In genomic region chrX:134541955-134542308, GRCm38 (mm10) we compare ENCODE assay signal across 8 mouse cellular contexts. TPM values are rescaled to one million over a fixed set of nuclear protein-coding genes. Genes with fewer than 3 reads are reported as not detected.
A peak's percentile ranks its signal among the peaks of the same experiment; 100 is the strongest.
DNase-seq lines count a peak whose midpoint lies in the region; ATAC-seq and TF ChIP-seq lines count a peak whose summit lies in the region.

No protein-coding gene starts in this region.

- peak overlapping the region; percentile 88 for H3K27ac ChIP-seq in lung, embryonic 14.5 days (ENCODE audit: low read depth)
- H3K27ac ChIP-seq in embryonic facial prominence, embryonic 15.5 days (replicated peaks) = peak overlapping the region; percentile 90
- H3K27ac ChIP-seq in limb, embryonic 11.5 days (replicated peaks; ENCODE audit: low read depth, low read length) = 0 out of 2 replicates have a peak overlapping the region, but pooled peaks have one; percentile 49
- 0 out of 2 replicates have a peak overlapping the region, but pooled peaks have one; percentile 68 for H3K27ac ChIP-seq in neural tube, embryonic 15.5 days (replicated peaks)

- no peaks in the 10 kb centered on the region for H3K4me1 ChIP-seq in lung, embryonic 14.5 days (ENCODE audit: insufficient read depth)
- H3K4me1 ChIP-seq in embryonic facial prominence, embryonic 15.5 days = no peaks in the 10 kb centered on the region
- no peaks in the 10 kb centered on the region for H3K4me1 ChIP-seq in limb, embryonic 11.5 days (ENCODE audit: control insufficient read depth, insufficient read depth, low read length)
- H3K4me1 ChIP-seq in neural tube, embryonic 15.5 days = peaks cover 5% of the 10 kb centered on the region; the same call in 1 of the 2 replicates

- no peaks in the 10 kb centered on the region for H3K36me3 ChIP-seq in lung, embryonic 14.5 days (ENCODE audit: insufficient read depth)
- H3K36me3 ChIP-seq in embryonic facial prominence, embryonic 15.5 days = no peaks in the 10 kb centered on the region
- no peaks in the 10 kb centered on the region for H3K36me3 ChIP-seq in limb, embryonic 11.5 days (ENCODE audit: control insufficient read depth, insufficient read depth, low read length)
- no peaks in the 10 kb centered on the region for H3K36me3 ChIP-seq in neural tube, embryonic 15.5 days

- no peak; the same call in none of the 2 replicates for ATAC-seq in lung, embryonic 14.5 days (ENCODE audit: insufficient read depth)
- no peak; the same call in 1 of the 2 replicates for ATAC-seq in embryonic facial prominence, embryonic 15.5 days (ENCODE audit: insufficient number of reproducible peaks, low FRiP score, low TSS enrichment, low read depth)
- ATAC-seq in limb, embryonic 11.5 days (ENCODE audit: insufficient number of reproducible peaks, low FRiP score, low TSS enrichment, low read depth) = 0 out of 2 replicates have a peak, but pooled peaks have one; percentile 19
- ATAC-seq in neural tube, embryonic 15.5 days (ENCODE audit: low FRiP score) = peak; percentile 58; the same call in 1 of the 2 replicates

- WGBS in lung, embryonic 14.5 days = 19% methylated on average over 6 of the region's 6 CpGs
- WGBS in embryonic facial prominence, embryonic 15.5 days = 18% methylated on average over 6 of the region's 6 CpGs
- 17% methylated on average over 6 of the region's 6 CpGs for WGBS in limb, embryonic 11.5 days
- 17% methylated on average over 6 of the region's 6 CpGs for WGBS in neural tube, embryonic 15.5 days

- peak overlapping the region; percentile 53 for H3K9ac ChIP-seq in lung, embryonic 14.5 days
- 0 out of 2 replicates have a peak overlapping the region, but pooled peaks have one; percentile 18 for H3K9ac ChIP-seq in embryonic facial prominence, embryonic 15.5 days
- H3K9ac ChIP-seq in limb, embryonic 11.5 days (ENCODE audit: low read length) = peak overlapping the region; percentile 32; the same call in 1 of the 2 replicates
- H3K9ac ChIP-seq in neural tube, embryonic 15.5 days (replicated peaks) = peak overlapping the region; percentile 34

- no peak for DNase-seq in lung, embryonic 14.5 days
- no peak for DNase-seq in lung, postnatal 10 days
- DNase-seq in limb, embryonic 11.5 days (ENCODE audit: low spot score) = no peak
- no peak for DNase-seq in yolk sac, embryonic 10.5 days (ENCODE audit: low spot score)
- DNase-seq in natural killer cell, adult 2 months (ENCODE audit: low spot score in 2 of 2) = no peak
- no peak for DNase-seq in layer of hippocampus, postnatal 14 days (ENCODE audit: low spot score in 2 of 2)

- H3K27me3 ChIP-seq in lung, embryonic 14.5 days (ENCODE audit: insufficient read depth, low read length) = no peaks in the 10 kb centered on the region
- no peaks in the 10 kb centered on the region for H3K27me3 ChIP-seq in embryonic facial prominence, embryonic 15.5 days
- no peaks in the 10 kb centered on the region for H3K27me3 ChIP-seq in limb, embryonic 11.5 days (ENCODE audit: control insufficient read depth, insufficient read depth, low read length)
- no peaks in the 10 kb centered on the region for H3K27me3 ChIP-seq in neural tube, embryonic 15.5 days (replicated peaks)

- peak overlapping the region; percentile 53 for H3K4me3 ChIP-seq in lung, embryonic 14.5 days (ENCODE audit: low read depth, low read length)
- peak overlapping the region; percentile 54 for H3K4me3 ChIP-seq in embryonic facial prominence, embryonic 15.5 days (replicated peaks)
- peak overlapping the region; percentile 47 for H3K4me3 ChIP-seq in limb, embryonic 11.5 days (ENCODE audit: low read depth, low read length)
- H3K4me3 ChIP-seq in neural tube, embryonic 15.5 days (replicated peaks) = peak overlapping the region; percentile 52

- no peak for TF ChIP-seq CTCF in lung, embryonic 14.5 days (IDR thresholded peaks at IDR 0.05; ENCODE audit: low read depth)

- no peaks in the 10 kb centered on the region for H3K9me3 ChIP-seq in lung, embryonic 14.5 days (ENCODE audit: low read depth, low read length)
- H3K9me3 ChIP-seq in embryonic facial prominence, embryonic 15.5 days (replicated peaks) = no peaks in the 10 kb centered on the region
- H3K9me3 ChIP-seq in limb, embryonic 11.5 days (ENCODE audit: control insufficient read depth, low read length) = no peaks in the 10 kb centered on the region
- no peaks in the 10 kb centered on the region for H3K9me3 ChIP-seq in neural tube, embryonic 15.5 days (replicated peaks)

- H3K4me2 ChIP-seq in lung, embryonic 14.5 days = peak overlapping the region; percentile 56
- H3K4me2 ChIP-seq in embryonic facial prominence, embryonic 15.5 days (replicated peaks) = peak overlapping the region; percentile 41
- H3K4me2 ChIP-seq in limb, embryonic 11.5 days (ENCODE audit: low read depth, severe bottlenecking) = peak overlapping the region; percentile 31
- peak overlapping the region; percentile 66 for H3K4me2 ChIP-seq in neural tube, embryonic 15.5 days

RNA-seq across cellular contexts. Expression of gene Timm8a1, which starts 0.3 kb away (rescaled TPM):
- 81.8 and 88.5 TPM in 2 replicates for polyA plus RNA-seq in lung, embryonic 14.5 days (2014; fragmentation: Nextera tagmentation; extraction: Ambion mirVana)
- polyA plus RNA-seq in embryonic facial prominence, embryonic 15.5 days (2015; fragmentation: Nextera tagmentation; extraction: Ambion mirVana) = 60.5 and 64.9 TPM in 2 replicates
- polyA plus RNA-seq in limb, embryonic 11.5 days (2014; fragmentation: Nextera tagmentation; extraction: Ambion mirVana) = 79.4 and 81.4 TPM in 2 replicates
- 51.9 and 62.5 TPM in 2 replicates for polyA plus RNA-seq in neural tube, embryonic 15.5 days (2015; fragmentation: Nextera tagmentation; extraction: Ambion mirVana)
- 10 to 100 TPM; 26.7 to 28.3 TPM for total RNA-seq in layer of hippocampus, postnatal 14 days (2021)

RNA-seq across cellular contexts. Expression of gene Btk, which starts 41.4 kb away (rescaled TPM):
- polyA plus RNA-seq in lung, embryonic 14.5 days (2014; fragmentation: Nextera tagmentation; extraction: Ambion mirVana) = 0.84 and 1.2 TPM in 2 replicates
- polyA plus RNA-seq in embryonic facial prominence, embryonic 15.5 days (2015; fragmentation: Nextera tagmentation; extraction: Ambion mirVana) = 2.2 and 2.5 TPM in 2 replicates
- polyA plus RNA-seq in limb, embryonic 11.5 days (2014; fragmentation: Nextera tagmentation; extraction: Ambion mirVana) = 0.93 and 1.2 TPM in 2 replicates
- polyA plus RNA-seq in neural tube, embryonic 15.5 days (2015; fragmentation: Nextera tagmentation; extraction: Ambion mirVana) = 0.75 and 2.6 TPM in 2 replicates
- total RNA-seq in layer of hippocampus, postnatal 14 days (2021) = 1 to 10 TPM in 1 of 2 experiments, under 1 TPM in 1; 0.90 to 1.6 TPM

RNA-seq across cellular contexts. Expression of gene Rpl36a, which starts 43.5 kb away (rescaled TPM):
- polyA plus RNA-seq in lung, embryonic 14.5 days (2014; fragmentation: Nextera tagmentation; extraction: Ambion mirVana) = 491 and 582 TPM in 2 replicates
- 400 and 403 TPM in 2 replicates for polyA plus RNA-seq in embryonic facial prominence, embryonic 15.5 days (2015; fragmentation: Nextera tagmentation; extraction: Ambion mirVana)
- polyA plus RNA-seq in limb, embryonic 11.5 days (2014; fragmentation: Nextera tagmentation; extraction: Ambion mirVana) = 425 and 470 TPM in 2 replicates
- 184 and 216 TPM in 2 replicates for polyA plus RNA-seq in neural tube, embryonic 15.5 days (2015; fragmentation: Nextera tagmentation; extraction: Ambion mirVana)
- total RNA-seq in layer of hippocampus, postnatal 14 days (2021) = 100 to 1,000 TPM; 134 to 163 TPM

RNA-seq across cellular contexts. Expression of gene Gla, which starts 59.0 kb away (rescaled TPM):
- 3.0 and 5.1 TPM in 2 replicates for polyA plus RNA-seq in lung, embryonic 14.5 days (2014; fragmentation: Nextera tagmentation; extraction: Ambion mirVana)
- 4.3 and 5.6 TPM in 2 replicates for polyA plus RNA-seq in embryonic facial prominence, embryonic 15.5 days (2015; fragmentation: Nextera tagmentation; extraction: Ambion mirVana)
- polyA plus RNA-seq in limb, embryonic 11.5 days (2014; fragmentation: Nextera tagmentation; extraction: Ambion mirVana) = 4.0 and 5.1 TPM in 2 replicates
- 4.1 and 7.2 TPM in 2 replicates for polyA plus RNA-seq in neural tube, embryonic 15.5 days (2015; fragmentation: Nextera tagmentation; extraction: Ambion mirVana)
- total RNA-seq in layer of hippocampus, postnatal 14 days (2021) = 1 to 10 TPM; 8.1 to 8.5 TPM

RNA-seq across cellular contexts. Expression of gene Hnrnph2, which starts 59.0 kb away (rescaled TPM):
- 112 TPM in 2 replicates for polyA plus RNA-seq in lung, embryonic 14.5 days (2014; fragmentation: Nextera tagmentation; extraction: Ambion mirVana)
- 138 and 141 TPM in 2 replicates for polyA plus RNA-seq in embryonic facial prominence, embryonic 15.5 days (2015; fragmentation: Nextera tagmentation; extraction: Ambion mirVana)
- 144 and 172 TPM in 2 replicates for polyA plus RNA-seq in limb, embryonic 11.5 days (2014; fragmentation: Nextera tagmentation; extraction: Ambion mirVana)
- 134 and 144 TPM in 2 replicates for polyA plus RNA-seq in neural tube, embryonic 15.5 days (2015; fragmentation: Nextera tagmentation; extraction: Ambion mirVana)
- 100 to 1,000 TPM; 140 to 142 TPM for total RNA-seq in layer of hippocampus, postnatal 14 days (2021)

Comparison
In these comparisons a context has a peak if more than half of its experiments do, and no peak if none do; other contexts are left out.
1. ATAC-seq: peak in limb, embryonic 11.5 days (single experiment) and neural tube, embryonic 15.5 days (single experiment); none in lung, embryonic 14.5 days (single experiment) and embryonic facial prominence, embryonic 15.5 days (single experiment).
2. Peak in every context shown above with its lines, with median percentiles within 50 percentile points of each other: H3K27ac ChIP-seq, H3K4me2 ChIP-seq, H3K4me3 ChIP-seq and H3K9ac ChIP-seq.